Comparison of ENCODE assay signal across 11 mouse cellular contexts in genomic region chr3:135327601-135328000, GRCm38 (mm10). TPM values are rescaled to one million over a fixed set of nuclear protein-coding genes. Genes with fewer than 3 reads are reported as not detected.
DNase-seq lines count a peak whose midpoint lies in the region; ATAC-seq and TF ChIP-seq lines count a peak whose summit lies in the region.
"Had no signal": no experiment of that assay in that cellular context is flagged by ENCODE, and none has a peak within 500 bp of the region (broad histone marks: within the 10 kb centered on the region; RNA-seq: fewer than 3 reads in every experiment).

No protein-coding gene starts in this region.

- ATAC-seq in lung, postnatal 0 days, result no peak

- H3K4me2 ChIP-seq in lung, postnatal 0 days (replicated peaks; ENCODE audit: low read depth, low read length), result no peak overlapping the region
- H3K4me2 ChIP-seq: neural tube, embryonic 15.5 days had no signal

- DNase-seq in embryo, embryonic 11 days, result peak; percentile 21
- DNase-seq in embryo, embryonic 10 days (ENCODE audit: low spot score), result no peak
- DNase-seq in lung, postnatal 0 days (ENCODE audit: low spot score), result no peak
- no peak for DNase-seq in lung, postnatal 4 days
- peak; percentile 11 for DNase-seq in c-Kit-positive CD71-positive TER-119-positive erythroid progenitor cells, embryonic 14.5 days (ENCODE audit: low spot score)
- peak; percentile 10 to 18 for DNase-seq in thymus, postnatal 36 days
- no peak for DNase-seq in left cerebral cortex, postnatal 25 days (ENCODE audit: low spot score in 2 of 2)
- no peak for DNase-seq in gastrocnemius, postnatal 36 days

- no peaks in the 10 kb centered on the region for H3K9me3 ChIP-seq in lung, postnatal 0 days (ENCODE audit: low read length)
- H3K9me3 ChIP-seq: midbrain, embryonic 10.5 days; neural tube, embryonic 15.5 days had no signal

- 59% methylated on average over 2 of the region's 2 CpGs for WGBS in lung, postnatal 0 days

- H3K4me3 ChIP-seq in lung, postnatal 0 days (ENCODE audit: low read depth, low read length), result no peak overlapping the region
- H3K4me3 ChIP-seq: midbrain, embryonic 10.5 days; neural tube, embryonic 15.5 days had no signal

- no peak overlapping the region for H3K27ac ChIP-seq in lung, postnatal 0 days (ENCODE audit: low read length)
- H3K27ac ChIP-seq: midbrain, embryonic 10.5 days; neural tube, embryonic 15.5 days had no signal

- intact Hi-C loops in left cerebral cortex, postnatal 25 days (cut with DNase I), result no loop called here
- intact Hi-C loops in gastrocnemius, postnatal 36 days (cut with DNase I), result loop anchor here (5.0 kb wide), 1 partner anchor 35 kb away; no protein-coding TSS in a partner anchor

- H3K4me1 ChIP-seq in lung, postnatal 0 days (ENCODE audit: insufficient read depth, low read depth, low read length), result no peaks in the 10 kb centered on the region
- H3K4me1 ChIP-seq: neural tube, embryonic 15.5 days had no signal

- no peaks in the 10 kb centered on the region for H3K27me3 ChIP-seq in lung, postnatal 0 days (replicated peaks; ENCODE audit: insufficient read depth, low read length)
- H3K27me3 ChIP-seq: neural tube, embryonic 15.5 days had no signal

- TF ChIP-seq CTCF in lung, postnatal 0 days (IDR thresholded peaks at IDR 0.05), result peak; percentile 52

- no peak for TF ChIP-seq EP300 in lung, postnatal 0 days (IDR thresholded peaks at IDR 0.05)

- no peaks in the 10 kb centered on the region for H3K36me3 ChIP-seq in lung, postnatal 0 days (ENCODE audit: insufficient read depth, low read length)
- H3K36me3 ChIP-seq: midbrain, embryonic 10.5 days; neural tube, embryonic 15.5 days had no signal

- no peak overlapping the region for H3K9ac ChIP-seq in lung, postnatal 0 days (replicated peaks; ENCODE audit: low read depth)
- H3K9ac ChIP-seq: neural tube, embryonic 15.5 days had no signal

RNA-seq across cellular contexts. Expression of gene Slc9b2, which starts 20.1 kb away (rescaled TPM):
- 0.26 and 0.57 TPM in 2 replicates for polyA plus RNA-seq in lung, postnatal 0 days (2015; fragmentation: Nextera tagmentation; extraction: Ambion mirVana)
- total RNA-seq in left cerebral cortex, postnatal 25 days (2021), result 1 to 10 TPM; 3.3 to 3.5 TPM
- not detected for total RNA-seq in gastrocnemius, postnatal 36 days (2021)

RNA-seq across cellular contexts. Expression of gene Slc9b1, which starts 20.2 kb away (rescaled TPM):
- polyA plus RNA-seq in lung, postnatal 0 days (2015; fragmentation: Nextera tagmentation; extraction: Ambion mirVana), result 0.26 and 0.31 TPM in 2 replicates
- not detected for total RNA-seq in left cerebral cortex, postnatal 25 days (2021)
- not detected for total RNA-seq in gastrocnemius, postnatal 36 days (2021)
- total RNA-seq: gastrocnemius, adult 8-10 months had no signal

RNA-seq across cellular contexts. Expression of gene Bdh2, which starts 46.6 kb away (rescaled TPM):
- 5.8 and 5.9 TPM in 2 replicates for polyA plus RNA-seq in lung, postnatal 0 days (2015; fragmentation: Nextera tagmentation; extraction: Ambion mirVana)
- 1 to 10 TPM; 3.1 to 4.0 TPM for total RNA-seq in left cerebral cortex, postnatal 25 days (2021)
- total RNA-seq in gastrocnemius, postnatal 36 days (2021), result 1 to 10 TPM; 2.3 to 3.9 TPM

Comparison
In these comparisons a context has a peak if more than half of its experiments do, and no peak if none do; other contexts are left out.
1. DNase-seq: peak in embryo, embryonic 11 days (single experiment), c-Kit-positive CD71-positive TER-119-positive erythroid progenitor cells, embryonic 14.5 days (single experiment) and thymus, postnatal 36 days (2 of 2); none in embryo, embryonic 10 days (single experiment), lung, postnatal 0 days (single experiment), lung, postnatal 4 days (0 of 2), left cerebral cortex, postnatal 25 days (0 of 2) and gastrocnemius, postnatal 36 days (0 of 2).